Mouse (Mus musculus): ENCODE measurements at regions not wholly inside any gene's neighbourhood (a gene's known extent, or its start where the extent isn't known, plus 50 kb on each side); places are given as distances from the start of the nearest gene placed in this dataset.

- H3K27me3 ChIP-seq (ENCODE audit: control insufficient read depth, insufficient read depth, low read length) = no peaks in the 10 kb centered on the region
- H3K27ac ChIP-seq (ENCODE audit: insufficient read depth, low read depth, low read length) = no peak overlapping the region
- TF ChIP-seq POLR2A (IDR thresholded peaks at IDR 0.05; ENCODE audit: low read depth, low read length) (no peak), CTCF (IDR thresholded peaks at IDR 0.05; ENCODE audit: extremely low read depth, insufficient read length, insufficient replicate concordance, low read depth, low read length) (no peak)
- H3K36me3 ChIP-seq (ENCODE audit: control insufficient read depth, insufficient read depth, low read length) = no peaks in the 10 kb centered on the region
- 36% methylated on average over 1 of the region's 1 CpGs for whole genome bisulfite sequencing
- H3K4me1 ChIP-seq (ENCODE audit: control insufficient read depth, insufficient read depth, insufficient read length, low read length) = no peaks in the 10 kb centered on the region
- H3K4me3 ChIP-seq (ENCODE audit: low read depth, low read length) = no peak overlapping the region
Observed at GRCm38 (mm10) chr6:94848437-94848836, 148.5 kb upstream of the Lrig1 start.

DNA sequence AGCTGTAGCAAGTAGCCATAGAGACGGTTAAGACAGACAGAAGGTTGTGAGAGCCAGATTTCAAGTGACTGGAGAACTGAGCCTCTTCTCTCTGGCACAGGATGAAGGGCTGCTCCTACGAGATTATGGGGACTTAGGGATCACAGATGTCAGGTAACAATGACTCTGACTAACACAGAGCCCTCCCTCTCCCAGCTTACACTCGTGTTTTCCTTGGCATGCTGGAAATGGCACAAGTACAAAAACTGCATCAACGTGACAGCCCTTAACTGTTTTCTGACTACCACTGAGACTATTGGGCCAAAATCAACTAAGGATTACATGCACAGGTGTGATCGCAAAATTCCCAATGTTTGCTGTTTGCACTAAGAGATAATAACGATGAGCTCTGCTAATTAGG is 145.9 kb upstream of the Lrig1 start:
- 71% methylated on average over 6 of the region's 6 CpGs for WGBS
- Histone ChIP-seq H3K27ac (ENCODE audit: insufficient read depth, low read depth, low read length) (no peak overlapping the region), H3K4me1 (ENCODE audit: control insufficient read depth, insufficient read depth, insufficient read length, low read length) (no peaks in the 10 kb centered on the region), H3K4me3 (ENCODE audit: low read depth, low read length) (no peak overlapping the region), H3K27me3 (ENCODE audit: control insufficient read depth, insufficient read depth, low read length) (no peaks in the 10 kb centered on the region), H3K36me3 (ENCODE audit: control insufficient read depth, insufficient read depth, low read length) (no peaks in the 10 kb centered on the region)
- TF ChIP-seq POLR2A (IDR thresholded peaks at IDR 0.05; ENCODE audit: low read depth, low read length) = no peak
- TF ChIP-seq CTCF (IDR thresholded peaks at IDR 0.05; ENCODE audit: extremely low read depth, insufficient read length, insufficient replicate concordance, low read depth, low read length) = no peak

- 85% methylated on average over 9 of the region's 9 CpGs for WGBS
- Histone ChIP-seq H3K4me3 (ENCODE audit: low read depth, low read length) (no peak overlapping the region), H3K27me3 (ENCODE audit: control insufficient read depth, insufficient read depth, low read length) (no peaks in the 10 kb centered on the region), H3K27ac (ENCODE audit: insufficient read depth, low read depth, low read length) (no peak overlapping the region), H3K4me1 (ENCODE audit: control insufficient read depth, insufficient read depth, insufficient read length, low read length) (no peaks in the 10 kb centered on the region), H3K36me3 (ENCODE audit: control insufficient read depth, insufficient read depth, low read length) (no peaks in the 10 kb centered on the region)
- TF ChIP-seq CTCF (IDR thresholded peaks at IDR 0.05; ENCODE audit: extremely low read depth, insufficient read length, insufficient replicate concordance, low read depth, low read length) (no peak), POLR2A (IDR thresholded peaks at IDR 0.05; ENCODE audit: low read depth, low read length) (no peak)
Observed at GRCm38 (mm10) chr6:94842856-94843255, 142.9 kb upstream of the Lrig1 start.

- Histone ChIP-seq H3K27ac (ENCODE audit: insufficient read depth, low read depth, low read length) (no peak overlapping the region), H3K4me3 (ENCODE audit: low read depth, low read length) (no peak overlapping the region), H3K27me3 (ENCODE audit: control insufficient read depth, insufficient read depth, low read length) (no peaks in the 10 kb centered on the region), H3K4me1 (ENCODE audit: control insufficient read depth, insufficient read depth, insufficient read length, low read length) (no peaks in the 10 kb centered on the region), H3K36me3 (ENCODE audit: control insufficient read depth, insufficient read depth, low read length) (no peaks in the 10 kb centered on the region)
- TF ChIP-seq CTCF (IDR thresholded peaks at IDR 0.05; ENCODE audit: extremely low read depth, insufficient read length, insufficient replicate concordance, low read depth, low read length) (no peak), POLR2A (IDR thresholded peaks at IDR 0.05; ENCODE audit: low read depth, low read length) (no peak)
- 81% methylated on average over 5 of the region's 5 CpGs for WGBS
Observed at GRCm38 (mm10) chr6:94841881-94842280, 141.9 kb upstream of the Lrig1 start.

DNA sequence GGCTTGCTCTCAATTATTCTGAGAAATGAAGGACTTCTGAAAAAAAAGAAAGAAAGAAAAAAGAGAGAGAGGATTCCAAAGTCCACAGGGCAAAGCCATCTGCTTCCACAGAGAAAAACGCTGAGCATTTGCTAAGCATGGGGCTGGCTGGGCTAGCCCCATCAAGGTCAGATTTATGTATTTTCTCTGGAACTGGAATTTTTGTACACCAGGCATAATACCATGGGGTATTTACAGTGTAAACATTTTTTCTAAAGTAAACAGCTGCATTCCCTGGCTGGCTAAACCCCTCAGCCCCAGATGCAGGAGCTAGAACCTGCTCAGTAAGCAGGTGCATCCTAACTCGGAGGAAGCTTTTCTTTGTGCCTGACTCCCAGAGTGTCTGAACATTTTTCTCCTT is 135.8 kb upstream of the Lrig1 start:
- 19% methylated on average over 2 of the region's 2 CpGs for WGBS
- no peak overlapping the region for H3K27ac ChIP-seq (ENCODE audit: insufficient read depth, low read depth, low read length)
- peaks cover 2% of the 10 kb centered on the region; the same call in 1 of the 2 replicates for H3K4me1 ChIP-seq (ENCODE audit: control insufficient read depth, insufficient read depth, insufficient read length, low read length)
- H3K36me3 ChIP-seq (ENCODE audit: control insufficient read depth, insufficient read depth, low read length) = no peaks in the 10 kb centered on the region
- no peak for TF ChIP-seq POLR2A (IDR thresholded peaks at IDR 0.05; ENCODE audit: low read depth, low read length)
- no peak overlapping the region for H3K4me3 ChIP-seq (ENCODE audit: low read depth, low read length)
- H3K27me3 ChIP-seq (ENCODE audit: control insufficient read depth, insufficient read depth, low read length) = no peaks in the 10 kb centered on the region

- no peaks in the 10 kb centered on the region for H3K36me3 ChIP-seq (ENCODE audit: control insufficient read depth, insufficient read depth, low read length)
- WGBS = 54% methylated on average over 1 of the region's 1 CpGs
- TF ChIP-seq POLR2A (IDR thresholded peaks at IDR 0.05; ENCODE audit: low read depth, low read length) = no peak
- TF ChIP-seq CTCF (IDR thresholded peaks at IDR 0.05; ENCODE audit: extremely low read depth, insufficient read length, insufficient replicate concordance, low read depth, low read length) = no peak
- H3K27ac ChIP-seq (ENCODE audit: insufficient read depth, low read depth, low read length) = no peak overlapping the region
- no peaks in the 10 kb centered on the region for H3K27me3 ChIP-seq (ENCODE audit: control insufficient read depth, insufficient read depth, low read length)
- H3K4me3 ChIP-seq (ENCODE audit: low read depth, low read length) = no peak overlapping the region
- peaks cover 2% of the 10 kb centered on the region; the same call in 1 of the 2 replicates for H3K4me1 ChIP-seq (ENCODE audit: control insufficient read depth, insufficient read depth, insufficient read length, low read length)
Observed at GRCm38 (mm10) chr6:94834551-94834950, 134.6 kb upstream of the Lrig1 start.

- H3K27me3 ChIP-seq (ENCODE audit: control insufficient read depth, insufficient read depth, low read length) = no peaks in the 10 kb centered on the region
- H3K27ac ChIP-seq (ENCODE audit: insufficient read depth, low read depth, low read length) = no peak overlapping the region
- WGBS = 95% methylated on average over 8 of the region's 8 CpGs
- H3K36me3 ChIP-seq (ENCODE audit: control insufficient read depth, insufficient read depth, low read length) = no peaks in the 10 kb centered on the region
- no peak overlapping the region for H3K4me3 ChIP-seq (ENCODE audit: low read depth, low read length)
- TF ChIP-seq CTCF (IDR thresholded peaks at IDR 0.05; ENCODE audit: extremely low read depth, insufficient read length, insufficient replicate concordance, low read depth, low read length) (no peak), POLR2A (IDR thresholded peaks at IDR 0.05; ENCODE audit: low read depth, low read length) (no peak)
- H3K4me1 ChIP-seq (ENCODE audit: control insufficient read depth, insufficient read depth, insufficient read length, low read length) = peaks cover 2% of the 10 kb centered on the region; the same call in 1 of the 2 replicates
Observed at GRCm38 (mm10) chr6:94830801-94831200, 130.8 kb upstream of the Lrig1 start.

- Histone ChIP-seq H3K27ac (ENCODE audit: insufficient read depth, low read depth, low read length) (no peak overlapping the region), H3K4me1 (ENCODE audit: control insufficient read depth, insufficient read depth, insufficient read length, low read length) (no peaks in the 10 kb centered on the region), H3K27me3 (ENCODE audit: control insufficient read depth, insufficient read depth, low read length) (no peaks in the 10 kb centered on the region), H3K4me3 (ENCODE audit: low read depth, low read length) (no peak overlapping the region), H3K36me3 (ENCODE audit: control insufficient read depth, insufficient read depth, low read length) (no peaks in the 10 kb centered on the region)
- no peak for TF ChIP-seq CTCF (IDR thresholded peaks at IDR 0.05; ENCODE audit: extremely low read depth, insufficient read length, insufficient replicate concordance, low read depth, low read length)
- no peak for TF ChIP-seq POLR2A (IDR thresholded peaks at IDR 0.05; ENCODE audit: low read depth, low read length)
- 91% methylated on average over 5 of the region's 5 CpGs for WGBS
Observed at GRCm38 (mm10) chr6:94829246-94829645, 129.3 kb upstream of the Lrig1 start.

Data from small intestine, adult 2 months (tissue).